Mouse (Mus musculus) brain, embryonic 14.5 days (tissue): ENCODE data around the gene Cnmd. TPM values are rescaled to one million over a fixed set of nuclear protein-coding genes. Genes with fewer than 3 reads are reported as not detected.
A peak's percentile ranks its signal among the peaks of the same experiment; 100 is the strongest.

ENCODE experiments used
- DNase-seq: peaks from one replicate; pipeline ENCODE4 v3.0.0-alpha.2; 2011; ENCODE audit warnings: low read depth
- CTCF ChIP-seq: fragments of 200-500 bp; IDR thresholded peaks from 2 replicates; pipeline ENCODE4 v1.5.1; 2012; ENCODE audit warnings: inconsistent platforms, mild to moderate bottlenecking, moderate library complexity, borderline replicate concordance; ENCODE audit not compliant: insufficient read depth, insufficient read length; ENCODE audit errors: extremely low read depth
- POLR2A ChIP-seq: fragments of 200-500 bp; IDR thresholded peaks from 2 replicates; pipeline ENCODE4 v1.6.1; 2012; ENCODE audit warnings: mild to moderate bottlenecking, inconsistent platforms, borderline replicate concordance; ENCODE audit not compliant: poor library complexity, insufficient read depth, insufficient read length, severe bottlenecking; ENCODE audit errors: extremely low read depth
- polyA plus RNA-seq: library from polyadenylated mRNA; depleted of rRNA; stranded (reverse); fragments of >200 nt; gene quantifications from 2 replicates; pipeline ENCODE4 v1.2.3, GENCODE M21; 2012

Gene Cnmd
- polyA plus RNA-seq, 1 experiment: 2.6 TPM

DNA sequence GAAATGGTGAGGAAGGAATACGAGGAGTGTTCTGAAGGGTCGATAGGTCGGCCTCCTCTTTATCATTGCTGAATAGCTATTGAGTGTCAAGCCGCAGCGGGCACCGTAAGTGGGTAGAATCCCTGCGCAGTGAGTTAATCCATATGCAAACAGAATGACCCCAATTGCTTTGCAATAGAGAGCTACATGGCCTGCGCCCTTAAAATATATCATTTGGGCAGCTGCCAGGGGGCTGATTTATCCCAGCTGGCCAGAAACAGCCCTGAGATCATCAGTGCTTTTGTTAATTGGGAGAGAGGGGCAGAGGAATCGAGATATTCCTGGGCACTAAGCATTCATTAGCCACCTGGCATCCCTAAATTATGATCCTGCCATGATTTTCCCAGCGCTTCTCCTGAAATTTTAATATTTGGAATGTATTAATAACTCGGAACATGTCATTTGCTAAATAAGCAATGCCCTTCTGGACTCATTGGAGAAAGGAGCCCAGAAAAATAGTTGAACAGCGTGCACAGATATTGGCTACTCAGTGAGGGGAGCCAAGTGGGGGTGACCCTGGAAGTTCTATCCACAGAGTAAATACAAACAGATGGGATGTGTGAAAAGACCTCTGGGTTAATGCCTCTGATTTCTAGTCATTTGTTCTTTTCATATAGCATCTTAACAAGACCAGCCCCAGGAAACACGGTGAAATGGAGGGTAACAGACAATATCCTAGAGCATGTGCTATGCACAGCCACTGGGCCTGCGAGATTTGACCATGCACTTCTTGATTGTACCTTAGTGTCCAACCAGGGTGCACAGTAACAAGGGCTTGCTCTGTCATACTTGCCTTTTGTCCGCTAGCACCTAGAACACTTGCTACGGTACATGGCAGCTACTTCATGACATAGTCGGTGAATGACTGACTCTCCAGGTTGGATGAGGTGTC, 11.4 kb upstream of the Cnmd start:
- TF ChIP-seq POLR2A (no peak), CTCF (no peak)

GRCm38 (mm10) chr14:79672567-79672966, 10.6 kb upstream of the Cnmd start:
- TF ChIP-seq CTCF (no peak), POLR2A (no peak)

More for the DNA sequence above, 11.4 kb upstream of the Cnmd start:
- DNase-seq: peak; percentile 78

DNA sequence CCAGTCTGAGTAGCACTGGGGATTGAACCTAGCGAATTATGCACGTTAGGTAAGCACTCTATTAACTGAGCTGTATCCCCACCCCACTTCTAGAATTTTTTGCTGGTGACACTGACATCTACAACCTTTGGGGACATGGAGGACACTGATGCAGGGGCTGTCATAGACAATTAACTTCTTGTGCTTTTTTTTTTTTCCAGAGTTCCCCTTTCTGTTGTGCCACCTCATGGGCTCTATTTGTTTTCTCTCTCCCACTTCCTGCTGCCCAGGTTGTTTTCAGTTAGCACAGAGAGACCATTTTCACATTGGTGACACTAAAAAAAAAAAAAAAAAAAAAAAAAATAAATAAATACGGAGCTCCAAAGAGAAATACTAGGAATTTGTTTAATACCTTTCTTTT, 9.0 kb upstream of the Cnmd start:
- TF ChIP-seq CTCF (no peak), POLR2A (no peak)
- DNase-seq: no peak

More at GRCm38 (mm10) chr14:79672567-79672966, 10.6 kb upstream of the Cnmd start:
- DNase-seq: no peak

DNA sequence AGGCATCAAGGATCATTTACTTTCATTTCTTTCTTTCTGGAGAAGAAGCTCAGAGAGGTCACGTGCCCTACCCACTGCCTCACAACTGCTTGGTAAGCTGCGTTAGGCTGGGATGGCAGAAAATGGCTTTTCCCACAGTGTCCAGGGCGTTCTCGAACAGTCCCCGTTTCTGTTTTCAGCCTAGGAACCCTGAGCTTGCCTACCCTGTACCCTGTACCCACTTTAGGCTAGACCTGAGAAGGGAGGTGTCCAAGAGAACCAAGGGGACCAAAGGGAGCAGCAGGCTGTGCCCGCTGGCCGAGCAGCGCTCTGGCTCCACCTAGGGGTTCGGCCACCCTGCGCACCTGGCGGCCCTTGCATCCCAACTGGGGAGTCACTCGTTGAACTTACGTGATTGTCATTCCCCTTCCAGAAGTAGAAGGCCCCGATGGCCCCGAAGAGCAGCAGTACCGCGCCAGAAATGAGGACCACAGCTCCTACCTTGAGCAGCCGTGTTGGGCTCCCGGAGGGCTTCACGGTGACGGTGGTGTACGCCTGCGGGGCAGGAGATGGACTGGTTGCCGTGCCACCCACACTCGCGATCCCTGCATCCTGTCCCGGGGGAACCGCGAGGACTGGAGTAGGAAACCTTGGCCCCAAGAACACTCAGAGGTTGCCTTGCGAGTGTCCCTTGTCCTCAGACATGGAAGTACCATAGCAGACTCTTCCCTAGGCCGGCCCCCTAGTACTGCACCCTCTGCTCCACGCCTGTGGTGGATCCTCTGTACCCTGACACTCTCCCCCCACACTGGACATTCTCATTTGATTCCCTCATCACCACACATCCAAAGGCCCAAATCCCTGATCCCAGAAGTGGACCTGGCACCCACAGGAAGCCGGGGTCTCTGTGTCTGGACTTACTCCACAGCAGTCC, 709 bp downstream of the Cnmd start:
- TF ChIP-seq CTCF (peak; percentile 68), POLR2A (no peak)
- DNase-seq: peak; percentile 60

GRCm38 (mm10) chr14:79660467-79660866, 1.5 kb downstream of the Cnmd start:
- DNase-seq: peak; percentile 47
- TF ChIP-seq CTCF: no peak
- TF ChIP-seq POLR2A: no peak

DNA sequence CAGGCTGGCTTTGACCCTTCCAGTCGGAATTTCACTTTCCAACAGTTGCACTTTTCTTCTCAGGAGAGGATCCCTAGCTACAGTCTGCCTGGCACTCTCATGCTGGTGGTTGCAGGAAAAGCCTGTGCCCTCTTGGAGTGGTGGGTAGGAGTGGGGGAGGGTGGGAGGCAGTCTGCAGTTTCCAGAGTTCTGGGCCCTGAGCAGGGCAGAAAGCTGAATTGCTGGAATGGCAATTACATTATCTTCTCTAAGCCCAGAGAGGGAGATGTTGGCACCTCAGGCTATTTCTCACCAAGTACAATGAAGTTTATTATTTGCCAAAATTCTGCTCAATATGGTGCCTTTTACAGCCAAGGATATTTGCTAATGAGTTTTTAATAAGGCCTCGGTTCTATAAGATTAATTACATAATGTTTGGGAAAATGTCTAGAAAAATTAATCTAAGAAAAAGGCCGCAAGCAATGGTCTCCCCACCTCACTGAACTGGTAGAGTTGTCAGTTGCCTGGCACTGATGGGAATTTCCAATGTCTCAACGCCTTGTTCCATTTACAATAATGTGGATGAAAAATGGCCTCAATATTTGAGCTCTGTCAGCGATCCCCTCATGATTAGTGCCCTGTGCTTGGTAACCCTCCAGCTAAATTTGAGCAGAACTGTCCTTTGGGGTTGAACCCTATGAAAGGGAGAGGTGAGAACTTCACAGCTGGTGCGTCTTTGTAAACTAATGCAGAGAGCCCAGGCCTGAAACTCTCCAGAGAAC, 3.0 kb downstream of the Cnmd start:
- no peak for TF ChIP-seq CTCF
- DNase-seq: peak; percentile 65

DNA sequence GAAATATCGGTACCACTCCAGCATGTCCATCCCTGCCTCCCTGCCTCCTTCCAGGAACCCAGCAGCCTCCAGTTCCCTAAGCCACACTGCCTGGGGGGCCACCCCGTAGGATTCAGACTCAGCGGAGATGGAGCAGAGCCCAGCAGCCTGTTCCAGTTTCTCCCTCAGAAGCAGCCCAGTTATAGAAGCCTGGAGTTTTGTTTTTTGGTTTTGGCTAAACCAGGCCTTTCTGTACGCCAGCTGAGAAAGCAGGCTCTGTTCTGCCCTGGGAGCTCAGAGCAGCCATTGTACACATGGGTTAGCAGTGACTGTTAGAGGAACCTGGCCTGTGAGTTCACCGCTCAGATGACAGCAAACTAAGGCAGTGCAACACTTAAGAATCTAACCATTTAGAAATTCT, 3.7 kb downstream of the Cnmd start:
- peak; percentile 48 for DNase-seq
- no peak for TF ChIP-seq CTCF
- no peak for TF ChIP-seq POLR2A

- no peak for DNase-seq
- TF ChIP-seq CTCF: no peak
Observed at GRCm38 (mm10) chr14:79652654-79653053, 9.3 kb downstream of the Cnmd start.

DNA sequence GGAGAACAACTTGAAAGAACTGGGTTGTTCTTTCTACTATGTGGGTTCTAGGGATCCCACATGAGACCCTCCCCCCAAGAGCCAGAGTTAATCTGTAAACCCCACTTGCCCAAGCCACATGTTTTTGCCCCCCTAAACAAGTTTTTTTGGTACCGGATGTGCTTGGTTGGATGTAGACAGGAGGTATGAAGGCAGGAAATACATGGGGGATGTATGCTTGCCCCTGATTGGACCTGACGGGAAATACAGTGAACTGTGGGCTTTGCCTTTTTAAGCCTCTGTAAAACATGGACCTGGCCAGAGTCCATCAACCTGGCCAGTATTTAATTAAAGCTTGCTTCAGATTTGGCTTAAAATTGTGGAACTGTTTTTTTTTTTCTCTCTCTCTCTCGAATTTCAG, 12.3 kb downstream of the Cnmd start:
- DNase-seq: no peak
- TF ChIP-seq CTCF (no peak), POLR2A (no peak)

- DNase-seq: peak; percentile 28
Observed at GRCm38 (mm10) chr14:79645378-79645777, 16.6 kb downstream of the Cnmd start.

DNA sequence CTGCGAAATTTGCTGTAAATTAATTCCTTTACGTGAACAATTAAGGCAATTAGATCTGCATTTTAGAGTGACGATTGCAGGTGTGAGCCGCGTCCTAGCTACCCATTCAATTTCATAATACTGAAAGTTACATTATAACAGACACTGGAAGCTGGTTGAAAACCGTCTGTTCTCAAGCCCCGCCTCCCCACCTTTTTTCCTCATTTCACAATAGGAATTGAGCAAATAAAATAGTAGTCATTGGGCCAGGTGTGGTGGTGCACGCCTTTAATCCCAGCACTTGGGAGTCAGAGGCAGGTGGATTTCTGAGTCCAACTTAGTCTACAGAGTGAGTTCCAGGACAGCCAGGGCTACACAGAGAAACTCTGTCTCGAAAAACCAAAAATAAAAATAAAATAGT, 19.9 kb downstream of the Cnmd start:
- no peak for DNase-seq
- TF ChIP-seq POLR2A (no peak), CTCF (no peak)

More at GRCm38 (mm10) chr14:79645378-79645777, 16.6 kb downstream of the Cnmd start:
- TF ChIP-seq CTCF (no peak), POLR2A (no peak)

DNA sequence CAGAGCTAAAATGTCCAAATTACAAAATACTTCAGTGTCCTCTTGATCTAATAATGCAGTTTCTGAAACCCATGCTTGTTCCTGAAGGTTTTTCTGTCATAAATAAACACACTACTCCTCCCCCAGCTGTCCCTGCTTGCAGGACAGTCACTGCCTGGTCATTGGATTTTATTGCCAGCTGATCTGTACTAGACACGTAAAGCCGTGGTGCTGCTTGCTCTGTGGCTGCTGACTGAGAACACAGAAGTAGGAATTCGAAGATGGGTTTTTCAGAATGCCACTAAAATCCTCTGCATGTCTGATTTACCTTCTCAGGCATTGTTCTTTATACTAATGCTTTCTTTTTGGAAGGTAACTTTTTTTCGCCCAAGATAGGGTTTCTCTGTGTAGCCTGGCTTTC, 25.2 kb downstream of the Cnmd start:
- DNase-seq: no peak
- TF ChIP-seq CTCF (no peak), POLR2A (no peak)
